Mouse (Mus musculus): Measurements from ENCODE around the gene Snn.

GRCm38 (mm10) chr16:11021403-11022112 is 39.2 kb upstream of the Snn start:
- TF ChIP-seq CTCF (IDR thresholded peaks at IDR 0.05; ENCODE audit: low read depth), result no peak
- TF ChIP-seq EP300 (IDR thresholded peaks at IDR 0.05; ENCODE audit: low read depth), result no peak
